Mouse (Mus musculus) regulatory T cell (primary cell): ENCODE data around the gene Car9.
"Not testable (repeated sequence)": the region's sequence is repeated elsewhere in the genome, so short reads cannot be mapped to it uniquely, and the experiment has no call there.

Experiments
- in situ Hi-C: fragments of 300-600 bp; cut with MboI, MseI; formaldehyde crosslinking; loops from one replicate; pipeline ENCODE4 v1.15.1; 2025; ENCODE audit warnings: high pct_unique_total_duplicates

Gene Car9

DNA sequence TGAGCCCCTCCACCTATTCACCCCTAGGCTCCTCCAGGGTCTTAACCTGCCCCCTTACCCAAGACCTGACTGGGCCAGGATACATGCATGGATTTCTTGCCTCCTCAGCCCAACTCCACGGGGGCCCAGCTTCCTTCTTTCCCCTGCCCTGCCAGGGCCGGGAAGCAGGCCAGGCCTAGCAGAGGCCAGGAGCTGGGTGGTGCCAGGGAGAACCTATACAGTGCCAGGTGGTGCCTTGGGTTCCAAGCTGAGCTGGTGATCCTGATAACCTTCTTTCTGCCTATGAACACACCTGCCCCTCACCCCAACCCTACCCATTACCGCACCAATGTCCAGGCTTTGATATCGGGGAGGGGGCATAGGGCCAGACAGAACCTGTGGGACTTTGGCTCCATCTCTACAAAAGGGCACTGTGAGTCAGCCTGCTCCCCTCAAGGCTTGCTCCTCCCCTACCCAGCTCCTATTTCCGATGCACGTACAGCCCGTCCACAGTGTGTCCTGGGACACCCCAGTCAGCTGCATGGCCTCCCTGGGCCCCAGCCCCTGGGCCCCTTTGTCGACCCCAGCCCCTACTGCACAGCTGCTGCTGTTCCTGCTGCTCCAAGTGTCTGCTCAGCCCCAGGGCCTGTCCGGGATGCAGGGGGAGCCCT is at the start of gene Car9:
TSS of gene Car9 (plus strand) at position 431 of the 650 bp plus-strand sequence.
- in situ Hi-C loops, result no loop called here

DNA sequence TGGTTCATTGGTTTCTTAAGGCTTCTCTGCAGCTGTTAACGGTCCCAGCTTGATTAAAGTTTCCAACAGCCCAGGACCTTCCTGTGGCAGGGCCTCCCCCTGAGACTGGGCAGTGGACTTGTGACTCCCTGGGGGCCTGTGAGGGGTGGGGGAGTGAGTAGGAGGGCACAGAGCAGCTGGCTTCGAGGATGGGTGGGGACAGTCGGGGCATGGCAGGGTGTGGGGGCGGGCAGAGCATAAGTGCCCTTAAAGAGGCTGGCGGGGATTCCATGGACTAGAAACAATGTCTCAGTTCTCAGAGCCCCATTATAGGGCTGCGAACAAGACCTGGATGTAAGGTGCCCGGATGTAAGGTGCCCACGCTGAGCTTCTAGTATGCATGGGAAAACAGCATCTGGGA is 49.6 kb upstream of the Car9 start:
- in situ Hi-C loops, result no loop called here

DNA sequence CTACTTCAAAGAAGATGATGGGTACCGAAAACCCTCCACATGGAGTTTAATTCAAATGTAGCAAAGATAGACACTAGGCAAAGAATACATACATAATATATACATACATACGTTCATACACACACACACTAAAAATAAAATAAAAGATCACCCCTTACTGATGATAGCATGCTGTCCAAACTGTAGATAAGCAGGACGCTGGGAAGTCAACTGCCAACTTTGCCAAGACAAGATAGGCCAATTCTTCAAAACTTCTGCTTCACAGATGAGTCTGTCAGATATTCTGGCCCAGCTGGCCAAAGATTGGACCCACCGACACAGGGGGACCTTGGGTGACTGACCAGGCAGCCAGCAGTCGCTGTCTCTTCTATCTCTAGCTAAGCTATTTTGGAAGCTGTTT is 43.7 kb upstream of the Car9 start:
- in situ Hi-C loops, result no loop called here

DNA sequence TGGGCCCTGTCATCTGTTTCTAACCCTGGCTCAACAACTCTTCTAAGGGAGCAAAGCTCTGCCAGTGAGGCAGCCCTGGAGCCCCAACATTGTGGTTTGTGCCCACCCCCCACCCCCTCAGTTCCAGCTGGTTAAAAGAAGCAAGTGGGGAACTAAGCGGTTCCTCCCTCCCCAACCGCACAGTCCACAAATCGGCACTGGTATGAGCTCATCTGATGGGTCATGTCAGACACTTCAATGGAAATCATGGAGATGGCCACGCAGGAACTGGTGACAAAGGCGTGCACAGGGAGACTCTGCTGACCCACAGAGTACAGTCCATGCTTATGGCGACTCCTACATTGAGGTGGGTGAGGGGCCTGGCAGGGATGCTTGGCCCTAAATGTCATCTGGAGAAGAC is 40.8 kb upstream of the Car9 start:
- in situ Hi-C loops, result no loop called here

DNA sequence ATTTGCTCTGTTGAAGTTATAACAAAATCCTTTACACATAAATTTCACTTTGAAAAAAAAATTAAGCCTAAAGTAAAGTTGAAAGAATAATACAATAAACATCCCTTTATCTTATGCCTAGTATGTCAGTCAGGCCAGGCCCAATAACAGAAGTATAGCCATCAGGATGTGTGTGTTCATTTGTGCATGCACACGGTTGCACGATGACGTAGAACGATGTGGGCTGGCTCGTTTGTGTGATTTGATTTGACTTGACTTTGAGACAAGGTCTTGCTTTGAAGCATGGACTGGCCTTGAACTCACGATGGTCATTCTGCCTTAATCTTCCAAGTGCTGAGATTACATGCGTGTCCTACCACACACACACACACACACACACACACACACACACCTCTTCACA is 39.9 kb upstream of the Car9 start:
- in situ Hi-C loops, result no loop called here

DNA sequence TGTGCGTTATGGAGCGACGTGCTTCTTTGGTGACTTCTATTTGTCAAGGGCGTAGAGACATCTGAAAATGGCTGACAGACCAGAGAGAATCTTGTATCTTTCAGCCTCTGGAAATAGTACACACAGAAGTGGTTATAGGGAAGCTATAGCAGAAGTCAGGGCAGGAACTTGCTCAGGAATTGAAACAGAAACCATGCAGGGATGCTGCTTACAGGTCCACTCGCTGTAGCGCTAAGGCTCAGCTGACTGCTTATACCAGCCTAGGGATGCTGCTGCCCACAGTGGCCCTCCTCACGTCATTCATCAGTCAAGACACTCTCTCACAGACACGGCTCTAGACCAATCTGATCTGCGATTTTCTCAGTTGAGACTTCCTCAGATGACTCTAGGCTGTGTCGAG is 36.5 kb upstream of the Car9 start:
- in situ Hi-C loops, result no loop called here

DNA sequence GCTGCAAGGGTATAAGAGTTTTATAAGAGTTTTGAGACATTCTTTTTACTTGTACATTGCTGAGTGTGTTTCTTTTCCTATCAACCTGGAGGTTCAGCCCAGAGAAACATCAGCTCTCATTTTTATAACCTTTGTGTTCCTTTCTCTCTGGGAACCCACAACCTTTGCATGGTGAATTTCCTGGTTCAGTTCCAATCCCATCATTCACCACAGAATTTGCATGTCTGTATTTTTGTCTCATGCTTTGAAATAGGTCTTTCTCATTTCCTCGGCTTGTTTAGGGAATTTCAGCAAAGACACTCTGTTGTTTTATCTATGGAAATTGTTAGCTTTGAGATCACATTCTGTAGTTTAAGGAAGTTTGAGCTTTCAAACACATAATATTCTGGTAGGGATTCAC is 33.1 kb upstream of the Car9 start:
- in situ Hi-C loops, result no loop called here

DNA sequence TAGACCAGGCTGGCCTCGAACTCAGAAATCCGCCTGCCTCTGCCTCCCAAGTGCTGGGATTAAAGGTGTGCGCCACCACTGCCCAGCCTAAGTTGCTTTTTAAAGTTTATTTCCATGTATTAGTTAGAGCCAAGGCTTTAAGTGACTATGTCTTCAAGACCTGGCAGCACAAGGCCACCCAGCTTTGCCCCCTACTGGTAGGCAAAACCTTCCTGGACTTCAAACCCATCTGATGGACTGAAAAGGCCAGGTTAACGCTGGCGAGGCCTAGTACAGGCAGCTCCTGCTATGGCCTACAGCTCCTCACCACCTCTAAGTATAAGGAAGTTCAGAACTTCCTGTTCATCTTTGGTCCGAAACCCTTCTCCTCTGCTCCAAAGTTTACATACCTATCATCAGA is 30.2 kb upstream of the Car9 start:
- in situ Hi-C loops, result no loop called here

DNA sequence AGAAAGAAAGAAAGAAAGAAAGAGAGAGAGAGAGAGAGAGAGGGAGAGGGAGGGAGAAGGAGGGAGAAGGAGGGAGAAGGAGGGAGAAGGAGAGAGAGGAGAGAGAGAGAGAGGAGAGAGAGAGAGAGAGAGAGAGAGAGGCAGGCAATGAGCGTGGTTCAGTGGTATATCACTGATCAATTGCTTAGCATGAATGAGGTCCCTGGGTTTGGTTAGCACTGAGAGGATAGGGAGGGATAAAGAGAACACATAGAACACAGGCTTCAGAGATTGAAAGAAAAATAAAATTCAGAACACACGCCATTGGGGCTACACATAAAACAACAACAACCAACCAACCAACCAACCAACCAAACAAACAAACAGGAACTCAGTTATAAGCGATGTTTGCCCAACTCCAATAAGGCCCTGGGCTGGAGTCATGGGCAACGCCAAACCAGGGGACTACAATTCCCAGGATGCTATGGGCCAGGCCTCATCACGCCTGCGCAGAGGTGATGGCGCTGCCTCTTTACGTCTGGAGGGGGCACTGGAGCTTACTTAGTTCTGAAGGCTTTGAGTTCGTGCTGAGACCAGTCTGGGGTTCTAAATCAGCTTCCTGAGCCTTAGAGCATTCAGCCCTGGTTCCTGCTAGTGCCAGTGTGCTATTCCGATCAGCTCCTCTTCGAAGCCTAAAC is 28.8 kb upstream of the Car9 start:
- in situ Hi-C loops, result no loop called here

DNA sequence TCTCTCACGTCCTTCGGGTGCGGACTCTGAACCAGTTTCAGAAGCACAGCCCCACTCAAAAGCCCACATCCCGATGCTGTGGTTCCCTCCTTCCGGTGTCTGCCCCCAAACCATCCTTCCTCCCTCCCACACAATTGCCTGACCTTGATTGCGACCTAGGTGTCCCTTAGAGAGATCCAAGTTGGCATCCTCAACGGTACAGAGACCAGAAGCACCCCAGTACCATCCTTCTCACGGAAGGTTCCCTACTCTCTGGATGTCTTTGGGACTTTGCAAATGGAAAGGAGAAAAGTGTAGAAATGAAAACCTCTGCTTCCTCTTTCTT is 28.3 kb upstream of the Car9 start:
- in situ Hi-C loops, result no loop called here

DNA sequence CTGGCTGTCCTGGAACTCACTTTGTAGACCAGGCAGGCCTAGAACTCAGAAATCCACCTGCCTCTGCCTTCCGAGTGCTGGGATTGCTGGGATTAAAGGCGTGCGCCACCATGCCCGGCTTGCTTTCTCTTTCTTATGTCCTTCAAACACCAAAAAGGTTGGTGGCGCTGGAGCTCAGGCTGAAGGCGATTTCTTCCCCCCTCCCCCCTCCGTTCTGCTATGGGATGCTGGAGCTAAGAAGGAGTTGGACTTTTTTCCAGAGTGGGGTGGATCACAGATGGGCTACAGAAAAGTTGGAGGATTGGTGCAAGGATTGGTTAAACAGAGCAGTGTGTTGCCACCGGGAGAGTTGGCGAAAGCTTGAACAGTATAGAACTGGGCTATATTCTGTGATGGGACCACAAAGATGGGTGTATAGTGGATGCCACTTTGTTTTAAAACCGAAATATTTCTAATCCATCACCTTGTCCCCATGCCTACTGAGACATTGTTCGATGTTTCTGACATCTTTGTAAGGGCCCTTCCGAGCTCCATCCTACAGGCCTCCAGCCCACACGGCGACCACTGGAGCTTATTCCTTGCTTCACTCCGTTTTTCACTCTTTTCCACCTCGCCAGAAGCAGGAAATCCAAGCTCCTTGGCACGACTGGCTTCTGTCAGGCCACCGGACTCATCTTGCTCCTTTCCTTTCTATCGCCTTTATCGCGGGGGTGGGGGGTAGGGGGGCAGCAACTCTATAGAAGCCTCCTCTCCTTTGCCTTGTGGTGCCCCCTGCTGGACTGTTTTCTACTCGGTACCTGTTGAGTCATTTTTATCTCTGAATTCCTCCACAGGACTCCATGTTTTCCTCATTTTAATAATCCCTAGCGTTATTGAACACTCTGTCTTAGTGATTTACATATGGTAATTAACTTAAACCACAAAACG is 27.6 kb upstream of the Car9 start:
- in situ Hi-C loops, result no loop called here

DNA sequence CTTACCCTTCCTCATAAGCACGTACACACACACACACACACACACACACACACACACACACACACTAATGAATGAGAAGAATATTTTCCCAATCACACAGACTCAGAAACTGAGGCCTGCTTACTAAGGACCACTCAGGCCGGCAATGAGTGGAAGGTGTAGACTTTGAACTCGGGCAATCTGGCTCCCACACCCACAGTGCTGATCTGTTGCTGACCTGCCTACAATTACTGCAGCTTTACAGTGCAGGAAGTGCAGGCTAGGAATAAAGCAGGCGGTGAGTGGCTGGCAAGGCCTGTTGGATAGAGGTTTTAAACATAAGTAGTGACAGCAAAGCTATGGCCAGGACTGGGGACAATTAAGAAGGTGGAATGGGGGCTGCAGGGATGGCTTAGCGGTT is 25.8 kb upstream of the Car9 start:
- in situ Hi-C loops, result loop anchor here (5.0 kb wide), 1 partner anchor 39 kb away; the partner anchor contains the start of gene Tesk1

DNA sequence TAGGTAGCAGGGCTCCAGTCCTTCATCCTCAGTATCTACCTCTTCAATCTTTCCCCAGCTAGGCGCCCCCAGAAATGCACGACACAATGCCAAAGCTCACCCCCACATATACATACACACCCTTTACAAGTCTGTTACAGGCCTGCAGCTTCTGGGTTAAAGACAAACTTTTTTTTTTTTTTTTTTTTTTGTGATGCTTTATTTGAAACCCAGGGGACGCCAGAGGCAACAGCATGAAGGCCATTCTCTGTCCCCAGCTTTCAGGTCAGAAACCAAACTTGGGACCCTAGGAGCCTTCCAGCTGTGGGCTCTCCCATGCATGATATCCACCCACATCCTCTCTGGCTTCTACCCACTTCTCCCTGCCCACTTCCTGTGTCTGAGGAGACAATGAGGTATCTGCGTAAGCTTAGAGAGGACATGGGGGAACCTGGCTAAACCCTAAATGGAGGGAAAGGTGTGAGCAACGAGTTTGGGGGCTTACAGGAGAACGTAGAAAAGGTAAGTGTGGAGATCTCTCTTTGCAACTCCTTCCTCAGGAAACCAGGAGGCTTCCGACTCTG is 24.8 kb upstream of the Car9 start:
- in situ Hi-C loops, result loop anchor here (5.0 kb wide), 1 partner anchor 40 kb away; the partner anchor contains the start of gene Tesk1

DNA sequence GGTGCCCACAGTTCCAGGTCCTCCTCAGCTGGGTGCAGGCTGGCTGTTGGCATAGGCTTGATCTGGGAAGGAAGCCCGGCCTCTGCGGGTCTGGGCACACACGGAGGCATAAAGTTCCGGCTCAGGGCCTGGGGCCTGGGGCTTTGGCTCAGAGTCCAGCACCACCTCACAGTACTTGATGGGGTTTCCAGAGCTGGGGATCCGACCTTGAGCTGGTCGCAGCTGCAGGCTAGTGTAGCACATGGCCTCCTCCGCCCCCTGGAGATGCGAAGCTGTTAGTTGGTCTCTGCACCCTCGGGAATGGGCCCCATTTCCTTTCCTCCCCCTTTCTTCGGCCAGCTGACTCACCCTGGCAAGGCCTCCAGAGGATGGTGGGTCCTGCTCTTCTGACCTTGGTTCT is 24.2 kb upstream of the Car9 start:
- in situ Hi-C loops, result loop anchor here (5.0 kb wide), 1 partner anchor 40 kb away; the partner anchor contains the start of gene Tesk1

DNA sequence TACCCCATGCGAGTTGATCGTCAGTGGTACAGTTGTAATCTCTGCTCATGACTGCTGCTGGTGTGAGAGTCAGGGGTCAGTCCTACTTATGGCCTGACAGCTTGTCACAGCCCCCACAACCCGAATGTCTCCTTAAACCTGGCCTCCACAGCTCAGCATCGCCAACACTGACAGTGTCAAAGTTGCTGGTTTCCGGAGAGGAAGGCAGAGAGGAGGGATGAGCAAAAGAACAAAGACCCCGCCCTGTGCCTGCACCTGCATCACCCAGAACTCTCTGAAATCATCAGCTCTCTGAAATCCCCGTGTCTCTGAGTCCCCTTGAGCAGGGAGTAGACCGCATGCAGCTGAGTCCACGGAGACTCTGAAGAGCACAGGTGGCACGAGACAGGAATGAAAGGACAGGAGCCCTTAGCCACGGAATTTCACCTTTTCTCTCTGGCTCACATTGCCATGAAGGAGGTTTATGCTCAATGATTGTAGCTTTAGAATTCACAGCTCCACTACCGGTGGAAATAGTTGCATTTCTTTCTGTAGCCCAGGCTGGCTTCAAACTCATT is 23.2 kb upstream of the Car9 start, which contains the start of gene Sit1:
TSS of gene Sit1 (minus strand) at position 200 of the 557 bp plus-strand sequence.
- in situ Hi-C loops, result loop anchor here (5.0 kb wide), 1 partner anchor 41 kb away; the partner anchor contains the start of gene Tesk1

DNA sequence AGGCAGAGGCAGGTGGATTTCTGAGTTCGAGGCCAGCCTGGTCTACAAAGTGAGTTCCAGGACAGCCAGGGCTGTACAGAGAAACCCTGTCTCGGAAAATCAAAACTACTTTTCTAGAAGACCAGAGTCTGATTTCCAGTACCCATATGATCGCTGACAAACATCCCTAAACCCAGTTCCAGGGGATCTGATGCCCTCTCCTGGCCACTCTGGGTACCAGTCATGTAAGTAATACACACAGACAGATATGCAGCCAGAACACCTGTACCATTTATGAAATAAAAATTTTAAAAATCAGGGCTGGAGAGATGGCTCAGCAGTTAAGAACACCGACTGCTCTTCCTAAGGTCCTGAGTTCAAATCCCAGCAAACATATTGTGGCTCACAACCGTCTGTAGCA is 21.1 kb upstream of the Car9 start:
- in situ Hi-C loops, result not testable (repeated sequence)

DNA sequence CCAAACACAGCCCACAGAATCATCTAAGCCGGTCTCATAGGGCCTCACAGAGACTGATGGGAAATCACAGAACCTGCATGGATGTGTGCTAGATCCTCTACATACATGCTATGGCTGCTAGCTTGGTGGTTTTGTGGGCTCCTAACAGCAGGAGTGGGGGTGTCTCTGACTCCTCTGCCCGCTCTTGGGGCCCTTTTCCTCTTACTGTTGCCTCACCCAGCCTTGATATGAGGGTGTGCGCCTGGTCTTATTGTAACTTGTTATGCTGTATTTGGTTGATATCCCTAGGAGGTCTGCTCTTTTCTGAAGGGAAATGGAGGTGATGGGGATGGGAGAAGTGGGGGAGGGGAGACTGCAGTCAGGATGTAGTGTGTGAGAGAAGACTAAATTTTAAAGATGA is 17.2 kb upstream of the Car9 start:
- in situ Hi-C loops, result no loop called here

DNA sequence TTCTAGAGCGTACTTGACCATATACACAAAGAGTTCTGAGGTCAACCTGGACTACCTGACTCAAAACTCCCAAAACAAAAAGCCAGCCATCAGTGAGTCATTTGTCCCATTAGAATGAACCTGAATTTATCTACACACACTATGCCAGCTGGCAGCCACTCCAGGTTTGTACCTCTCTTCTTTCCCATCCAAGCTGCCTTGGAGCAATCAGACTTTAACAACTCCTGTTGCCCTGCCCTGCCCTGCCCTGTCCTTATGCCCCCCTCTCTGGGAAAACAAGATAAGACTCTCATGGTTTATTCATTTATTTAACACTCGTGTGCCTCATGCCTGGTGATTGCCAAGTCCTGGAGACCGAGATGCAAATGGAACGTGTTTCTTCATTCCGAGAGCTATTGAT is 16.0 kb upstream of the Car9 start:
- in situ Hi-C loops, result no loop called here

DNA sequence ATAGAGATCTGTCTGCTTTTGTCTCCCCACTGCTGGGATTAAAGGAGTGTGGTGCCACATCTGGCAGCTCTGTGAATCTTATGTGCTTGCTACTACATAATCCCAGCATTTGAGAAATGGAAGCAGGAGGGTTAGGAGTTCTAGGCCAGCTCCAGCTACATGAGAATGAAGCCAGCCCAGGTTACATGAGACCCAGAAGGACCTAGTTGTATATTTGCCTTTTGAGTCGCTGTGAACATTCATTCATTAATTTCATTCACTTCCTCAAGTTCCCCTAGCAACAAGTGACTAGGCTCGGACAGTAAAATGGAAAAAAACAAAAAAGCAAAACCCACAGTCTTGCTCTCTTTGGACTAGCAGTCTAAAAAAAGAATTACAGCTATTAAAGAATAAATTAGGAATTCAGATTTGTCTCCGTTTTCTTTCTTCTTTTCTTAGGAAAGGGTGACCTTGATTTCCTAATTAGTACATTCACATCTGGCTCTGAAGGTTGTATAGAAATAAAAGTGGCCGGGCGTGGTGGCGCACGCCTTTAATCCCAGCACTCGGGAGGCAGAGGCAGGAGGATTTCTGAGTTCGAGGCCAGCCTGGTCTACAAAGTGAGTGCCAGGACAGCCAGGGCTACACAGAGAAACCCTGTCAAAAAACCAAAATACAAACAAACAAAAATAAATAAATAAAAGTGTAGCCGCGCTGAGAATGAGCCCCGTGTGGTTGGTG is 14.5 kb upstream of the Car9 start:
- in situ Hi-C loops, result no loop called here

DNA sequence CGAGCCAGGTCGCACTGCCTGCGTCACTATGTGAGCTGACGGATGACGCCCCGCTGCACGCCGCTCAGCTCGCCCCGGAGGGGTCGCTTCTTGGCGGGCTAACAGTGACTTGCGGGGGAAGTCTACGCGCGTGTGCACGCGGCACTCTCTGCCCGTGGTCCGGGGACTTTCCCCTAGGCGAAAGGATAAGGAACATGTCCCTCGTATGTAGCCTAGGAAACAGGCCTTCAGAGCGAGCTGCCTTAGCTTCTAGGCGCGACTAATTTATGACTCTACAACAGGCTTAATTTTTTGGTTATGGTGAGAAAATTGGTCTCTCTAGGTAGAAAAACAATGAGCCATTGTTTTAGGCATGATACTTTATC is 14.0 kb upstream of the Car9 start, which contains the start of gene Ccdc107:
TSS of gene Ccdc107 (plus strand) at position 80 of the 365 bp plus-strand sequence.
- in situ Hi-C loops, result no loop called here
